Mouse (Mus musculus): ENCODE measurements around the gene Zbtb12. TPM values are rescaled to one million over a fixed set of nuclear protein-coding genes. Genes with fewer than 3 reads are reported as not detected.

The Zbtb12 gene
- polyA plus RNA-seq, 1 experiment from 2014 or later, result 3.5 TPM

GRCm38 (mm10) chr17:34934830-34935229 is 55.5 kb downstream of the Zbtb12 start:
- Histone ChIP-seq H3K27me3 (ENCODE audit: insufficient read depth, low read length) (no peaks in the 10 kb centered on the region), H3K9me3 (ENCODE audit: low read length) (no peaks in the 10 kb centered on the region), H3K36me3 (ENCODE audit: insufficient read depth, low read length) (no peaks in the 10 kb centered on the region), H3K4me2 (replicated peaks; ENCODE audit: low read depth, low read length) (peak overlapping the region; percentile 34; the same call in 1 of the 2 replicates), H3K27ac (ENCODE audit: low read length) (no peak overlapping the region), H3K4me1 (ENCODE audit: insufficient read depth, low read length) (peaks cover 14% of the 10 kb centered on the region), H3K4me3 (ENCODE audit: low read length) (no peak overlapping the region), H3K9ac (replicated peaks; ENCODE audit: low read length) (no peak overlapping the region)
- WGBS, result 45% methylated on average over 8 of the region's 8 CpGs
- ATAC-seq (ENCODE audit: low FRiP score, low TSS enrichment), result no peak

GRCm38 (mm10) chr17:34937960-34938505 is 58.8 kb downstream of the Zbtb12 start:
- Histone ChIP-seq H3K9ac (replicated peaks; ENCODE audit: low read length) (no peak overlapping the region), H3K4me3 (ENCODE audit: low read length) (no peak overlapping the region)
- WGBS, result 72% methylated on average over 6 of the region's 6 CpGs

GRCm38 (mm10) chr17:34941344-34942041 is 62.2 kb downstream of the Zbtb12 start:
- no peaks in the 10 kb centered on the region for H3K9me3 ChIP-seq (ENCODE audit: low read length)
- H3K9ac ChIP-seq (replicated peaks; ENCODE audit: low read length), result peak overlapping the region; percentile 58
- H3K27me3 ChIP-seq (ENCODE audit: insufficient read depth, low read length), result no peaks in the 10 kb centered on the region
- 5% methylated on average over 13 of the region's 15 CpGs for WGBS
- H3K4me1 ChIP-seq (ENCODE audit: insufficient read depth, low read length), result peaks cover 3% of the 10 kb centered on the region; the same call in 1 of the 2 replicates
- peak overlapping the region; percentile 64 for H3K4me2 ChIP-seq (replicated peaks; ENCODE audit: low read depth, low read length)
- H3K4me3 ChIP-seq (ENCODE audit: low read length), result peak overlapping the region; percentile 36
- no peaks in the 10 kb centered on the region for H3K36me3 ChIP-seq (ENCODE audit: insufficient read depth, low read length)
- peak; percentile 43; the same call in 1 of the 2 replicates for ATAC-seq (ENCODE audit: low FRiP score, low TSS enrichment)
- peak overlapping the region; percentile 31; the same call in 1 of the 2 replicates for H3K27ac ChIP-seq (ENCODE audit: low read length)

More at GRCm38 (mm10) chr17:34937960-34938505, 58.8 kb downstream of the Zbtb12 start:
- no peaks in the 10 kb centered on the region for H3K27me3 ChIP-seq (ENCODE audit: insufficient read depth, low read length)
- no peak for ATAC-seq (ENCODE audit: low FRiP score, low TSS enrichment)
- no peak overlapping the region for H3K4me2 ChIP-seq (replicated peaks; ENCODE audit: low read depth, low read length)
- H3K36me3 ChIP-seq (ENCODE audit: insufficient read depth, low read length), result no peaks in the 10 kb centered on the region
- H3K9me3 ChIP-seq (ENCODE audit: low read length), result no peaks in the 10 kb centered on the region
- H3K27ac ChIP-seq (ENCODE audit: low read length), result no peak overlapping the region
- peaks cover 10% of the 10 kb centered on the region for H3K4me1 ChIP-seq (ENCODE audit: insufficient read depth, low read length)

GRCm38 (mm10) chr17:34943128-34943815 is 64.0 kb downstream of the Zbtb12 start:
- no peaks in the 10 kb centered on the region for H3K27me3 ChIP-seq (ENCODE audit: insufficient read depth, low read length)
- no peaks in the 10 kb centered on the region for H3K36me3 ChIP-seq (ENCODE audit: insufficient read depth, low read length)
- no peak overlapping the region for H3K27ac ChIP-seq (ENCODE audit: low read length)
- H3K9ac ChIP-seq (replicated peaks; ENCODE audit: low read length), result no peak overlapping the region
- no peak overlapping the region for H3K4me3 ChIP-seq (ENCODE audit: low read length)
- WGBS, result 85% methylated on average over 4 of the region's 4 CpGs
- H3K4me1 ChIP-seq (ENCODE audit: insufficient read depth, low read length), result peaks cover 3% of the 10 kb centered on the region; the same call in 1 of the 2 replicates
- H3K9me3 ChIP-seq (ENCODE audit: low read length), result no peaks in the 10 kb centered on the region
- ATAC-seq (ENCODE audit: low FRiP score, low TSS enrichment), result no peak
- no peak overlapping the region for H3K4me2 ChIP-seq (replicated peaks; ENCODE audit: low read depth, low read length)

GRCm38 (mm10) chr17:34944362-34944761 is 65.1 kb downstream of the Zbtb12 start:
- H3K9me3 ChIP-seq (ENCODE audit: low read length), result no peaks in the 10 kb centered on the region
- no peak for ATAC-seq (ENCODE audit: low FRiP score, low TSS enrichment)
- H3K36me3 ChIP-seq (ENCODE audit: insufficient read depth, low read length), result peaks cover 3% of the 10 kb centered on the region; the same call in 1 of the 2 replicates
- H3K4me2 ChIP-seq (replicated peaks; ENCODE audit: low read depth, low read length), result no peak overlapping the region
- no peak overlapping the region for H3K9ac ChIP-seq (replicated peaks; ENCODE audit: low read length)
- peaks cover 3% of the 10 kb centered on the region; the same call in 1 of the 2 replicates for H3K4me1 ChIP-seq (ENCODE audit: insufficient read depth, low read length)
- H3K27me3 ChIP-seq (ENCODE audit: insufficient read depth, low read length), result no peaks in the 10 kb centered on the region
- H3K27ac ChIP-seq (ENCODE audit: low read length), result no peak overlapping the region
- no peak overlapping the region for H3K4me3 ChIP-seq (ENCODE audit: low read length)

Small RNA genes within 50 kb of the gene (microRNA-seq; reads per million reads assigned to microRNA genes)
- gene Mir6970, result not detected
- gene Mir6971, result 1.1 reads per million
- not detected for gene Mir6972

Other genes starting within 250 kb of the Zbtb12 start
- gene Prrt1, start 249.9 kb upstream of the Zbtb12 start, polyA plus RNA-seq (2015; fragmentation: Nextera tagmentation; extraction: Ambion mirVana), result 0.23 and 0.29 TPM in 2 replicates
- 17.5 and 17.7 TPM in 2 replicates for gene Fkbpl, start 234.7 kb upstream of the Zbtb12 start, polyA plus RNA-seq (2015; fragmentation: Nextera tagmentation; extraction: Ambion mirVana)
- 103 and 106 TPM in 2 replicates for gene Atf6b, start 232.3 kb upstream of the Zbtb12 start, polyA plus RNA-seq (2015; fragmentation: Nextera tagmentation; extraction: Ambion mirVana)
- gene Tnxb, start 208.9 kb upstream of the Zbtb12 start, polyA plus RNA-seq (2015; fragmentation: Nextera tagmentation; extraction: Ambion mirVana), result 0.51 and 0.52 TPM in 2 replicates
- gene C4b, start 135.6 kb upstream of the Zbtb12 start, polyA plus RNA-seq (2015; fragmentation: Nextera tagmentation; extraction: Ambion mirVana), result 0.78 and 1.5 TPM in 2 replicates
- gene Cyp21a1, start 74.9 kb upstream of the Zbtb12 start, polyA plus RNA-seq (2015; fragmentation: Nextera tagmentation; extraction: Ambion mirVana), result 38.4 and 41.9 TPM in 2 replicates
- 31.7 and 34.7 TPM in 2 replicates for gene Stk19, start 42.5 kb upstream of the Zbtb12 start, polyA plus RNA-seq (2015; fragmentation: Nextera tagmentation; extraction: Ambion mirVana)
- gene Dxo, start 42.5 kb upstream of the Zbtb12 start, polyA plus RNA-seq (2015; fragmentation: Nextera tagmentation; extraction: Ambion mirVana), result 71.0 and 77.9 TPM in 2 replicates
- gene Skiv2l, start 29.3 kb upstream of the Zbtb12 start, polyA plus RNA-seq (2015; fragmentation: Nextera tagmentation; extraction: Ambion mirVana), result 59.3 and 62.0 TPM in 2 replicates
- 117 and 121 TPM in 2 replicates for gene Nelfe, start 29.1 kb upstream of the Zbtb12 start, polyA plus RNA-seq (2015; fragmentation: Nextera tagmentation; extraction: Ambion mirVana)
- gene Cfb, start 17.0 kb upstream of the Zbtb12 start, polyA plus RNA-seq (2015; fragmentation: Nextera tagmentation; extraction: Ambion mirVana), result 15.1 and 17.3 TPM in 2 replicates
- not detected in 2 replicates for gene Gm20547, start 2.6 kb downstream of the Zbtb12 start, polyA plus RNA-seq (2015; fragmentation: Nextera tagmentation; extraction: Ambion mirVana)
- gene C2, start 18.8 kb downstream of the Zbtb12 start, polyA plus RNA-seq (2015; fragmentation: Nextera tagmentation; extraction: Ambion mirVana), result 4.6 and 5.7 TPM in 2 replicates
- 89.9 and 92.8 TPM in 2 replicates for gene Ehmt2, start 19.0 kb downstream of the Zbtb12 start, polyA plus RNA-seq (2015; fragmentation: Nextera tagmentation; extraction: Ambion mirVana)
- gene Slc44a4, start 35.0 kb downstream of the Zbtb12 start, polyA plus RNA-seq (2015; fragmentation: Nextera tagmentation; extraction: Ambion mirVana), result 17.9 and 18.9 TPM in 2 replicates
- gene Neu1, start 51.8 kb downstream of the Zbtb12 start, polyA plus RNA-seq (2015; fragmentation: Nextera tagmentation; extraction: Ambion mirVana), result 50.0 and 54.1 TPM in 2 replicates
- gene Hspa1b, start 79.8 kb downstream of the Zbtb12 start, polyA plus RNA-seq (2015; fragmentation: Nextera tagmentation; extraction: Ambion mirVana), result 0.76 and 0.80 TPM in 2 replicates
- not detected in 2 replicates for gene Gm20481, start 90.4 kb downstream of the Zbtb12 start, polyA plus RNA-seq (2015; fragmentation: Nextera tagmentation; extraction: Ambion mirVana)
- gene Hspa1a, start 92.7 kb downstream of the Zbtb12 start, polyA plus RNA-seq (2015; fragmentation: Nextera tagmentation; extraction: Ambion mirVana), result 11.2 and 13.4 TPM in 2 replicates
- 1.0 and 1.3 TPM in 2 replicates for gene Hspa1l, start 93.2 kb downstream of the Zbtb12 start, polyA plus RNA-seq (2015; fragmentation: Nextera tagmentation; extraction: Ambion mirVana)
- 206 and 230 TPM in 2 replicates for gene Lsm2, start 102.4 kb downstream of the Zbtb12 start, polyA plus RNA-seq (2015; fragmentation: Nextera tagmentation; extraction: Ambion mirVana)
- 132 and 137 TPM in 2 replicates for gene Vars, start 121.5 kb downstream of the Zbtb12 start, polyA plus RNA-seq (2015; fragmentation: Nextera tagmentation; extraction: Ambion mirVana)
- gene Vwa7, start 137.1 kb downstream of the Zbtb12 start, polyA plus RNA-seq (2015; fragmentation: Nextera tagmentation; extraction: Ambion mirVana), result 0.21 and 0.31 TPM in 2 replicates
- gene Sapcd1, start 148.5 kb downstream of the Zbtb12 start, polyA plus RNA-seq (2015; fragmentation: Nextera tagmentation; extraction: Ambion mirVana), result 5.7 and 7.1 TPM in 2 replicates
- gene Msh5, start 167.3 kb downstream of the Zbtb12 start, polyA plus RNA-seq (2015; fragmentation: Nextera tagmentation; extraction: Ambion mirVana), result 4.5 and 6.9 TPM in 2 replicates
- 341 and 345 TPM in 2 replicates for gene Clic1, start 170.5 kb downstream of the Zbtb12 start, polyA plus RNA-seq (2015; fragmentation: Nextera tagmentation; extraction: Ambion mirVana)
- gene Ddah2, start 179.6 kb downstream of the Zbtb12 start, polyA plus RNA-seq (2015; fragmentation: Nextera tagmentation; extraction: Ambion mirVana), result 375 and 376 TPM in 2 replicates
- not detected in 2 replicates for gene Ly6g6c, start 185.9 kb downstream of the Zbtb12 start, polyA plus RNA-seq (2015; fragmentation: Nextera tagmentation; extraction: Ambion mirVana)
- gene Mpig6b, start 186.7 kb downstream of the Zbtb12 start, polyA plus RNA-seq (2015; fragmentation: Nextera tagmentation; extraction: Ambion mirVana), result 0.49 and 0.52 TPM in 2 replicates
- gene Ly6g6e, start 197.4 kb downstream of the Zbtb12 start, polyA plus RNA-seq (2015; fragmentation: Nextera tagmentation; extraction: Ambion mirVana), result 1.1 and 2.0 TPM in 2 replicates
- 4.4 and 4.6 TPM in 2 replicates for gene Ly6g6d, start 198.6 kb downstream of the Zbtb12 start, polyA plus RNA-seq (2015; fragmentation: Nextera tagmentation; extraction: Ambion mirVana)
- 0.26 TPM in 1 of 2 replicates, not detected in the other for gene Ly6g6f, start 206.1 kb downstream of the Zbtb12 start, polyA plus RNA-seq (2015; fragmentation: Nextera tagmentation; extraction: Ambion mirVana)
- gene Abhd16a, start 209.8 kb downstream of the Zbtb12 start, polyA plus RNA-seq (2015; fragmentation: Nextera tagmentation; extraction: Ambion mirVana), result 115 and 118 TPM in 2 replicates
- gene Ly6g5c, start 228.8 kb downstream of the Zbtb12 start, polyA plus RNA-seq (2015; fragmentation: Nextera tagmentation; extraction: Ambion mirVana), result not detected in 2 replicates
- 0.89 and 1.5 TPM in 2 replicates for gene Ly6g5b, start 235.9 kb downstream of the Zbtb12 start, polyA plus RNA-seq (2015; fragmentation: Nextera tagmentation; extraction: Ambion mirVana)
- 22.3 and 23.7 TPM in 2 replicates for gene Gpank1, start 242.0 kb downstream of the Zbtb12 start, polyA plus RNA-seq (2015; fragmentation: Nextera tagmentation; extraction: Ambion mirVana)
- 293 and 308 TPM in 2 replicates for gene Csnk2b, start 242.6 kb downstream of the Zbtb12 start, polyA plus RNA-seq (2015; fragmentation: Nextera tagmentation; extraction: Ambion mirVana)
- gene D17H6S53E, start 246.9 kb downstream of the Zbtb12 start, polyA plus RNA-seq (2015; fragmentation: Nextera tagmentation; extraction: Ambion mirVana), result 8.5 and 12.0 TPM in 2 replicates

Data from kidney, embryonic 16.5 days (tissue).